17 mouse cellular contexts compared by ENCODE assay signal in genomic region chr16:48809374-48809773, GRCm38 (mm10). TPM values are rescaled to one million over a fixed set of nuclear protein-coding genes. Genes with fewer than 3 reads are reported as not detected.
DNase-seq lines count a peak whose midpoint lies in the region; ATAC-seq lines count a peak whose summit lies in the region.
"Had no signal": no experiment of that assay in that cellular context is flagged by ENCODE, and none has a peak within 500 bp of the region (broad histone marks: within the 10 kb centered on the region; RNA-seq: fewer than 3 reads in every experiment).

No protein-coding gene starts in this region.

- no peak overlapping the region for H3K4me2 ChIP-seq in hindbrain, embryonic 14.5 days (replicated peaks)
- H3K4me2 ChIP-seq: limb, embryonic 15.5 days; midbrain, embryonic 12.5 days had no signal

- no peaks in the 10 kb centered on the region for H3K36me3 ChIP-seq in hindbrain, embryonic 14.5 days (replicated peaks; ENCODE audit: control insufficient read depth, insufficient read depth)
- H3K36me3 ChIP-seq: G1E; limb, embryonic 15.5 days; midbrain, embryonic 12.5 days had no signal

- DNase-seq in embryo, embryonic 10.5 days (ENCODE audit: low spot score): peak; percentile 14
- DNase-seq in embryo, embryonic 9.5 days (ENCODE audit: extremely low spot score): no peak
- DNase-seq in lung, postnatal 25 days (ENCODE audit: low spot score): peak; percentile 8
- no peak for DNase-seq in lung, postnatal 10 days
- peak; percentile 12 for DNase-seq in ZHBTc4 (ENCODE audit: low read depth, low spot score)
- DNase-seq in thymus, postnatal 25 days: peak; percentile 77
- no peak for DNase-seq in heart, adult 18-20 months
- no peak for DNase-seq in hindbrain, embryonic 14.5 days (ENCODE audit: low spot score)

- no peak overlapping the region for H3K4me3 ChIP-seq in hindbrain, embryonic 14.5 days (replicated peaks; ENCODE audit: low read length)
- H3K4me3 ChIP-seq: limb, embryonic 15.5 days; midbrain, embryonic 12.5 days had no signal

- no peak overlapping the region for H3K9ac ChIP-seq in hindbrain, embryonic 14.5 days
- H3K9ac ChIP-seq: limb, embryonic 15.5 days; midbrain, embryonic 12.5 days had no signal

- 60% methylated on average over 2 of the region's 2 CpGs for WGBS in hindbrain, embryonic 14.5 days

- H3K27me3 ChIP-seq in hindbrain, embryonic 14.5 days (ENCODE audit: control insufficient read depth, insufficient read depth, low read length): no peaks in the 10 kb centered on the region
- H3K27me3 ChIP-seq: limb, embryonic 15.5 days; midbrain, embryonic 12.5 days had no signal

- no peak for ATAC-seq in hindbrain, embryonic 14.5 days (ENCODE audit: low FRiP score)
- ATAC-seq: forebrain, embryonic 16.5 days had no signal

- no peak overlapping the region for H3K27ac ChIP-seq in hindbrain, embryonic 14.5 days
- H3K27ac ChIP-seq: limb, embryonic 15.5 days; midbrain, embryonic 12.5 days had no signal

- H3K9me3 ChIP-seq in hindbrain, embryonic 14.5 days (ENCODE audit: control insufficient read depth, low read length): no peaks in the 10 kb centered on the region
- H3K9me3 ChIP-seq: G1E; limb, embryonic 15.5 days; midbrain, embryonic 12.5 days had no signal

- H3K4me1 ChIP-seq in hindbrain, embryonic 14.5 days (replicated peaks; ENCODE audit: control insufficient read depth, insufficient read depth, low read length): no peaks in the 10 kb centered on the region
- H3K4me1 ChIP-seq: limb, embryonic 15.5 days; midbrain, embryonic 12.5 days had no signal

RNA-seq across cellular contexts. Expression of gene Retnlb, which starts 7.3 kb away (rescaled TPM):
- not detected for total RNA-seq in heart, adult 18-20 months (2021)
- polyA plus RNA-seq in hindbrain, embryonic 14.5 days (2014; fragmentation: Nextera tagmentation; extraction: Ambion mirVana): not detected in 2 replicates
- total RNA-seq: common myeloid progenitor, adult 5-6 weeks; G1E; layer of hippocampus, adult 8-10 months had no signal
- polyA plus RNA-seq: forebrain, embryonic 16.5 days; G1E; heart, embryonic 14.5 days; intestine, embryonic 14.5 days; limb, embryonic 15.5 days; midbrain, embryonic 12.5 days had no signal

RNA-seq across cellular contexts. Expression of gene Retnla, which starts 33.0 kb away (rescaled TPM):
- total RNA-seq in heart, adult 18-20 months (2021): 1 to 10 TPM; 3.9 to 5.0 TPM
- not detected in 2 replicates for polyA plus RNA-seq in hindbrain, embryonic 14.5 days (2014; fragmentation: Nextera tagmentation; extraction: Ambion mirVana)
- total RNA-seq: common myeloid progenitor, adult 5-6 weeks; G1E; layer of hippocampus, adult 8-10 months; neutrophil, adult 5-6 weeks had no signal
- polyA plus RNA-seq: forebrain, embryonic 16.5 days; G1E; heart, embryonic 14.5 days; intestine, embryonic 14.5 days; limb, embryonic 15.5 days; midbrain, embryonic 12.5 days had no signal

RNA-seq across cellular contexts. Expression of gene Trat1, which starts 37.6 kb away (rescaled TPM):
- total RNA-seq in heart, adult 18-20 months (2021): under 1 TPM in 1 of 2 experiments, not detected in 1; 0.15 TPM
- polyA plus RNA-seq in hindbrain, embryonic 14.5 days (2014; fragmentation: Nextera tagmentation; extraction: Ambion mirVana): 0.04 TPM in 1 of 2 replicates, not detected in the other
- polyA plus RNA-seq: forebrain, embryonic 16.5 days; G1E; heart, embryonic 14.5 days; intestine, embryonic 14.5 days; midbrain, embryonic 12.5 days had no signal

Comparison
In these comparisons a context has a peak if more than half of its experiments do, and no peak if none do; other contexts are left out.
1. DNase-seq: peak in embryo, embryonic 10.5 days (single experiment), lung, postnatal 25 days (single experiment), ZHBTc4 (single experiment) and thymus, postnatal 25 days (single experiment); none in embryo, embryonic 9.5 days (single experiment), lung, postnatal 10 days (single experiment), heart, adult 18-20 months (0 of 2) and hindbrain, embryonic 14.5 days (single experiment).